7 mouse cellular contexts compared by ENCODE assay signal in the genomic region with DNA sequence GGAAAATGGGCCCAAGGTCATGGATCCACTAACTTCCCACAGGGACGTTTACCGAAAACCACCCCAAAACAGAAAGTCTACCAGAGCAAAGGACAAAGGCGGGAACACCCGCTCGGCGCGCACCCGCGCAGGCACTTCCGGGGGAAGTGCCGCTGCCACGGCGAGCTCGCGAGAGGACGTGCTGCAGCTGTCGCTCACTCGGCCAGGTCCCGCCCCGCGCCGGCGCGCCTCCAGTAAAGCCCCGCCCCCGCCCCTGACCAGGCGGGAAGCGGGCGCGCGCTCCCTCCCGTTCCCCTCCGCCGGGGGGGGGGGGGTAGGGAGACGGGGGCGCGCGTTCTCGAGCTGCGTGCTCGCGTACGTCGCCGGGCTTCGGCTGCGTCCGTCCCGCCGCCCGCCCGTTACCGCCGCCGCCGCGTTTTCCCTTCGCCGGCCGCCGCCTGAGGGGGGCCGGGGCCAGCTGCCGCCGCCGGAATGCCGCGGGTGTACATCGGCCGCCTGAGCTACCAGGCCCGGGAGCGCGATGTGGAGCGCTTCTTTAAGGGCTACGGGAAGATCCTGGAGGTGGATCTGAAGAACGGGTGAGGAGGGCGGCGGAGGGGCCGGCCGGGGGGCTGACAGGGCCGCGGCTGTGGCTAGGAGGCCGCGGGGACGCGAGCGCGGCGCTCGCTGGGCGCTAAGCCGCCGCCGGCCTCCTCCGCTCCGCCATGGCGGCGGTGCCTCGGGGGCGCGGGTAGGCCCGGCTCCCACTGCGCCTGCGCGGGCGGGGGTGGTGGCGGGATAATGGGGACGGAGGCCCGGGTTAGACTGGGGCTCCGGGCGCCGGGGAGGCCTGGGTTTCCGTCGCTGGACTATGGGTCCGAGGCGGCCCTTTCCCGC. TPM values are rescaled to one million over a fixed set of nuclear protein-coding genes. Genes with fewer than 3 reads are reported as not detected.
DNase-seq lines count a peak whose midpoint lies in the region; ATAC-seq lines count a peak whose summit lies in the region.

A gene (plus strand): TSS at position 325 of the 876 bp plus-strand sequence.

- H3K9ac ChIP-seq in embryonic facial prominence, embryonic 11.5 days (replicated peaks; ENCODE audit: low read length) = peak within 1 kb of the TSS; percentile 100
- H3K9ac ChIP-seq in limb, embryonic 11.5 days (ENCODE audit: low read length) = peak within 1 kb of the TSS; percentile 100
- H3K9ac ChIP-seq in midbrain, embryonic 14.5 days (replicated peaks; ENCODE audit: low read length) = peak within 1 kb of the TSS; percentile 100

- no peaks in the 10 kb centered on the region for H3K36me3 ChIP-seq in embryonic facial prominence, embryonic 11.5 days (replicated peaks; ENCODE audit: control insufficient read depth, insufficient read depth, low read depth, low read length)
- no peaks in the 10 kb centered on the region for H3K36me3 ChIP-seq in limb, embryonic 11.5 days (ENCODE audit: control insufficient read depth, insufficient read depth, low read length)
- H3K36me3 ChIP-seq in midbrain, embryonic 14.5 days (ENCODE audit: control insufficient read depth, insufficient read depth, low read length) = 0 out of 2 replicates have a peak, but pooled peaks cover 4% of the 10 kb centered on the region

- ATAC-seq in embryonic facial prominence, embryonic 11.5 days (replicated peaks; ENCODE audit: insufficient number of reproducible peaks, low FRiP score, low TSS enrichment, low read depth) = peak; percentile 91
- peak; percentile 94 for ATAC-seq in limb, embryonic 11.5 days (ENCODE audit: insufficient number of reproducible peaks, low FRiP score, low TSS enrichment, low read depth)
- peak; percentile 96 for ATAC-seq in midbrain, embryonic 14.5 days (ENCODE audit: low FRiP score, low TSS enrichment)

- peak within 1 kb of the TSS; percentile 83 for H3K4me2 ChIP-seq in embryonic facial prominence, embryonic 11.5 days (ENCODE audit: low read depth, low read length)
- peak within 1 kb of the TSS; percentile 68 for H3K4me2 ChIP-seq in limb, embryonic 11.5 days (ENCODE audit: low read depth, severe bottlenecking)
- peak within 1 kb of the TSS; percentile 95 for H3K4me2 ChIP-seq in midbrain, embryonic 14.5 days (ENCODE audit: low read length)

- peak within 1 kb of the TSS; percentile 99 for H3K4me3 ChIP-seq in embryonic facial prominence, embryonic 11.5 days (ENCODE audit: low read depth, low read length)
- H3K4me3 ChIP-seq in limb, embryonic 11.5 days (ENCODE audit: low read depth, low read length) = peak within 1 kb of the TSS; percentile 85
- peak within 1 kb of the TSS; percentile 98 for H3K4me3 ChIP-seq in midbrain, embryonic 14.5 days (replicated peaks; ENCODE audit: low read depth, low read length)

- WGBS in embryonic facial prominence, embryonic 11.5 days = 0% methylated on average over 50 of the region's 116 CpGs
- WGBS in limb, embryonic 11.5 days = under 1% methylated on average over 74 of the region's 116 CpGs
- under 1% methylated on average over 103 of the region's 116 CpGs for WGBS in midbrain, embryonic 14.5 days

- peak within 1 kb of the TSS; percentile 100 for H3K27ac ChIP-seq in embryonic facial prominence, embryonic 11.5 days (replicated peaks; ENCODE audit: low read depth, low read length)
- peak within 1 kb of the TSS; percentile 99 for H3K27ac ChIP-seq in limb, embryonic 11.5 days (replicated peaks; ENCODE audit: low read depth, low read length)
- peak within 1 kb of the TSS; percentile 100 for H3K27ac ChIP-seq in midbrain, embryonic 14.5 days (replicated peaks; ENCODE audit: low read depth, low read length)

- DNase-seq in adrenal gland, postnatal 14 days = peak; percentile 97
- DNase-seq in embryonic facial prominence, embryonic 11.5 days (ENCODE audit: low spot score) = peak; percentile 97
- DNase-seq in heart, adult 11 months = peak; percentile 99
- DNase-seq in kidney, adult 18-20 months = peak; percentile 93
- DNase-seq in limb, embryonic 11.5 days (ENCODE audit: low spot score) = peak; percentile 98
- peak; percentile 99 for DNase-seq in midbrain, embryonic 14.5 days
- DNase-seq in spleen, adult 18-20 months = peak; percentile 89 to 92

- H3K27me3 ChIP-seq in embryonic facial prominence, embryonic 11.5 days (ENCODE audit: control insufficient read depth, insufficient read depth, low read length) = no peaks in the 10 kb centered on the region
- H3K27me3 ChIP-seq in limb, embryonic 11.5 days (ENCODE audit: control insufficient read depth, insufficient read depth, low read length) = no peaks in the 10 kb centered on the region
- no peaks in the 10 kb centered on the region for H3K27me3 ChIP-seq in midbrain, embryonic 14.5 days (ENCODE audit: control insufficient read depth, insufficient read depth, low read length)

- H3K4me1 ChIP-seq in embryonic facial prominence, embryonic 11.5 days (ENCODE audit: control insufficient read depth, insufficient read depth, low read length) = no peaks in the 10 kb centered on the region
- peaks cover 10% of the 10 kb centered on the region for H3K4me1 ChIP-seq in limb, embryonic 11.5 days (ENCODE audit: control insufficient read depth, insufficient read depth, low read length)
- peaks cover 33% of the 10 kb centered on the region for H3K4me1 ChIP-seq in midbrain, embryonic 14.5 days (ENCODE audit: control insufficient read depth, insufficient read depth, low read length)

- no peaks in the 10 kb centered on the region for H3K9me3 ChIP-seq in embryonic facial prominence, embryonic 11.5 days (replicated peaks; ENCODE audit: control insufficient read depth, low read length)
- H3K9me3 ChIP-seq in limb, embryonic 11.5 days (ENCODE audit: control insufficient read depth, low read length) = no peaks in the 10 kb centered on the region
- H3K9me3 ChIP-seq in midbrain, embryonic 14.5 days (ENCODE audit: control insufficient read depth, low read length) = no peaks in the 10 kb centered on the region

RNA-seq across cellular contexts. Expression of the gene that starts here (rescaled TPM):
- total RNA-seq in adrenal gland, postnatal 14 days (2021) = 69.2 and 73.4 TPM in 2 replicates
- polyA plus RNA-seq in embryonic facial prominence, embryonic 11.5 days (2014; fragmentation: Nextera tagmentation; extraction: Ambion mirVana) = 119 and 131 TPM in 2 replicates
- polyA plus RNA-seq in limb, embryonic 11.5 days (2014; fragmentation: Nextera tagmentation; extraction: Ambion mirVana) = 140 and 150 TPM in 2 replicates
- 91.8 and 121 TPM in 2 replicates for polyA plus RNA-seq in midbrain, embryonic 14.5 days (2014; fragmentation: Nextera tagmentation; extraction: Ambion mirVana)

Comparison
In these comparisons a context has a peak if more than half of its experiments do, and no peak if none do; other contexts are left out.
1. Peak in every context shown above with its lines: DNase-seq, ATAC-seq, H3K4me3 ChIP-seq and H3K27ac ChIP-seq.